Mouse (Mus musculus) kidney, postnatal 0 days (tissue): ENCODE measurements at regions not wholly inside any gene's neighbourhood (a gene's known extent, or its start where the extent isn't known, plus 50 kb on each side); places are given as distances from the start of the nearest gene placed in this dataset.

Source experiments
- ATAC-seq: fragments of 200-750 bp; cut with Nextera tagmentation; replicated peaks from 2 replicates; pipeline ENCODE4 v1.8.0; 2017; ENCODE audit warnings: low read depth, moderate number of reproducible peaks, moderate TSS enrichment, moderate library complexity; ENCODE audit not compliant: low FRiP score
- DNase-seq: peaks from one replicate; pipeline ENCODE4 v3.0.0-alpha.2; 2016; ENCODE audit warnings: low spot score
- H3K27ac ChIP-seq: fragments of 300-500 bp; sonication (generic); 2 replicates; pipeline ENCODE4 v1.5.1; 2014; ENCODE audit warnings: mild to moderate bottlenecking
- H3K27me3 ChIP-seq: fragments of 300-500 bp; sonication (generic); 2 replicates; pipeline ENCODE4 v1.6.1; 2014; ENCODE audit warnings: low read length, mixed read lengths; ENCODE audit not compliant: insufficient read depth
- H3K36me3 ChIP-seq: fragments of 300-500 bp; sonication (generic); 2 replicates; pipeline ENCODE4 v1.6.1; 2014; ENCODE audit warnings: low read length, mixed read lengths; ENCODE audit not compliant: insufficient read depth
- H3K4me1 ChIP-seq: fragments of 300-500 bp; sonication (generic); replicated peaks from 2 replicates; pipeline ENCODE4 v1.6.1; 2014; ENCODE audit warnings: antibody characterized with exemption, low read length, mixed read lengths; ENCODE audit not compliant: insufficient read depth
- H3K4me2 ChIP-seq: fragments of 300-500 bp; sonication (generic); 2 replicates; pipeline ENCODE4 v1.6.1; 2014; ENCODE audit warnings: mild to moderate bottlenecking, low read length, moderate library complexity, mixed read lengths
- H3K4me3 ChIP-seq: fragments of 300-500 bp; sonication (generic); replicated peaks from 2 replicates; pipeline ENCODE4 v1.5.1; 2014; ENCODE audit warnings: low read depth, low read length
- H3K9ac ChIP-seq: fragments of 300-500 bp; sonication (generic); 2 replicates; pipeline ENCODE4 v1.6.1; 2014; ENCODE audit warnings: low read depth, low read length
- H3K9me3 ChIP-seq: fragments of 300-500 bp; sonication (generic); replicated peaks from 2 replicates; pipeline ENCODE4 v1.6.1; 2016; ENCODE audit warnings: low read length, inconsistent platforms, mixed read lengths
- CTCF ChIP-seq: IDR thresholded peaks from 2 replicates; pipeline ENCODE4 v1.5.1; 2016; ENCODE audit warnings: antibody characterized with exemption, low read depth, mild to moderate bottlenecking, moderate library complexity
- WGBS: fragments of 180-500 bp; shearing (Covaris S2); extraction: QIAGEN DNeasy Blood & Tissue Kit; methylation state at CpG from one replicate; pipeline ENCODE4 v1.1.7; 2014; 5-methylcytosine and 5-hydroxymethylcytosine counted together

DNA sequence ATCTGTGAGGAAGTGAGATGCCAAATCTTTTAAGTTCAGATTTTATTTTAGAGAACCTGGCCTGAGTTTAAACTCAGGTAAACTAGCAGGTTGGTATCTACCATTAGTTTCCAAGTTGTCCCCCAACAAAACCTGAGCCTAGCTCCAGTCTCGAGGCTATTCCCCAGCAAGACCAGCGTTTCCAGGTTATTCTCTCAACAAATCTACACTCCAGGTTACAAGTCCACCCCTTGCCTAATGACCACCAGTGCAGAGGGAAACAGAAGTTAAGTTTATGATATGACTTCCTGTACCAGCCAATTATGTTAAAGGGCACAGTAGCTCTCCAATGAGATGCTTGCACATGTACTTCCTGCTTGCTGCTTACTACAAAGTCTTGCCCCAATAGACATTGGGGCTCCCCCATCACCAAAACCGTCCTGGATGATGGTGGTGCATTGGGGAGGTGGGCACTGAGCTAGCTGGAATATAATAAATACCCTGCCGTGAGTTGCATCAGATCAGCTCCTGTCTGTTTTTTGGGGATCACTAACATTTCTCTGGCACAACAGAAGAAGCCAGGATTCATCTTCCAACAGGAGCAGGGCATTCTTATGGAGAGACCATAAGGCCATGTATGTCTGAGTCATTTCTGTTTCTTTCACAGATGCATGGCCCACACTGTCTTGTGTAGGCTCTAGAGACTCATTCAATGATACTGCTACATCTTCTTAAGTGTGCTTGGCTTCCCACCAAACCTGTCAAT, 111.2 kb upstream of the Cpsf6 start:
- WGBS, result 92% methylated on average over 4 of the region's 4 CpGs
- no peak overlapping the region for H3K4me3 ChIP-seq
- no peak overlapping the region for H3K9ac ChIP-seq
- H3K4me2 ChIP-seq, result no peak overlapping the region
- no peaks in the 10 kb centered on the region for H3K9me3 ChIP-seq
- no peaks in the 10 kb centered on the region for H3K36me3 ChIP-seq
- no peaks in the 10 kb centered on the region for H3K27me3 ChIP-seq
- no peaks in the 10 kb centered on the region for H3K4me1 ChIP-seq
- H3K27ac ChIP-seq, result no peak overlapping the region
- no peak for ATAC-seq
- DNase-seq, result no peak
- TF ChIP-seq CTCF, result no peak

DNA sequence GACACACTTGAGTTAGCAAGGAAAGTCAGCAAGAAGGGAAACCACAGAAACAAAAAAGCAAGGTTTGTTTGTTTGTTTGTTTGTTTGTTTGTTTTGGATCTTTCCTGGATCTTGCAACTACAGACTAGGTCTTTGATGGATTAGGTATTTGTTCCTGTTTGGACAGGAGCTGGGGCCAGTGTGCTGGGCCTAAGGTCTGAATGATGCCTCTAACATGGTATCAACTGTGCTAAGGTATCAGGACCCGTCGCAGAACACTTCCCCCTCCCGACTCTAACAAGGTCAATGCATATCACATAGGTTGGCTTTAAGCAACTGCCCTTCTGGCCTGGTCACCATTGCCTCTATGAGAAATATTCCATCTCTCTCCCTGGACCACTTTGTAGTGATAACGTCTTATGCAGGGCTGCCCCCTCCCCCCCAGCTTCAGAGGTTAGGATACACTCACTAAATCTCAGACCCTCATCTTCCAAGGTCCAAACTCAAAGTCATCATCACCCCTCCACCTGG, 103.3 kb upstream of the Cpsf6 start:
- Histone ChIP-seq H3K9ac (no peak overlapping the region), H3K27me3 (no peaks in the 10 kb centered on the region), H3K27ac (no peak overlapping the region), H3K36me3 (no peaks in the 10 kb centered on the region), H3K4me3 (no peak overlapping the region), H3K4me1 (no peaks in the 10 kb centered on the region), H3K4me2 (no peak overlapping the region), H3K9me3 (no peaks in the 10 kb centered on the region)
- WGBS, result 90% methylated on average over 4 of the region's 4 CpGs
- no peak for DNase-seq
- no peak for ATAC-seq
- no peak for TF ChIP-seq CTCF

DNA sequence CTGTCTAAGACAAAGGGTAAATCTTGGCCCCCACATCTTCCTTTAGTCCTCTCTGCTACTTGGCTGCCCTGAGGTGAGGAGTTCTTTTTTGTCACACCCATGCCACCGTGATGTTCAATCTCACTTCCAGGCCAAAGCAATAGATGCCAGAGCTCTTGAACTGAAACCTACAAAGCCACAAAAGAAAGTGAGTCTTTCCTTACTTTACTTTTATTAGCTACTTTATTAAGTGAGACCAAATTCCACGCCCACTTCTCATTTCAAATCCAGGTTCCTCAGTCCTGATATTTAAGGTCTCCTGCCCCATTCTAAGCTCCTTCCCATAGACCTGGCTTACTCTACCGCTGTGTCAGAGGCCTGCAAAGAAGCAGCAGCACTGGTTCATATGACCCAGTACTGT, 102.5 kb upstream of the Cpsf6 start:
- Histone ChIP-seq H3K4me1 (no peaks in the 10 kb centered on the region), H3K4me3 (no peak overlapping the region), H3K9me3 (no peaks in the 10 kb centered on the region), H3K4me2 (no peak overlapping the region), H3K9ac (no peak overlapping the region), H3K27ac (no peak overlapping the region), H3K36me3 (no peaks in the 10 kb centered on the region), H3K27me3 (no peaks in the 10 kb centered on the region)
- TF ChIP-seq CTCF, result no peak
- WGBS, result 86% methylated on average over 3 of the region's 3 CpGs
- no peak for DNase-seq
- no peak for ATAC-seq

GRCm38 (mm10) chr10:117481341-117481990, 101.7 kb upstream of the Cpsf6 start:
- H3K4me1 ChIP-seq, result no peaks in the 10 kb centered on the region
- H3K27me3 ChIP-seq, result no peaks in the 10 kb centered on the region
- no peak overlapping the region for H3K4me3 ChIP-seq
- no peak overlapping the region for H3K4me2 ChIP-seq
- no peaks in the 10 kb centered on the region for H3K9me3 ChIP-seq
- H3K9ac ChIP-seq, result no peak overlapping the region
- no peak for TF ChIP-seq CTCF
- H3K36me3 ChIP-seq, result no peaks in the 10 kb centered on the region
- ATAC-seq (no peak), DNase-seq (no peak)
- H3K27ac ChIP-seq, result no peak overlapping the region
- WGBS, result 80% methylated on average over 5 of the region's 5 CpGs

- Histone ChIP-seq H3K4me2 (no peak overlapping the region), H3K4me3 (no peak overlapping the region), H3K4me1 (no peaks in the 10 kb centered on the region), H3K9ac (no peak overlapping the region), H3K27ac (no peak overlapping the region), H3K9me3 (no peaks in the 10 kb centered on the region), H3K27me3 (no peaks in the 10 kb centered on the region), H3K36me3 (no peaks in the 10 kb centered on the region)
- DNase-seq (no peak), ATAC-seq (no peak)
- no peak for TF ChIP-seq CTCF
- WGBS, result 84% methylated on average over 5 of the region's 5 CpGs
Observed at GRCm38 (mm10) chr10:117480456-117480850, 100.6 kb upstream of the Cpsf6 start.

- Histone ChIP-seq H3K36me3 (no peaks in the 10 kb centered on the region), H3K27ac (no peak overlapping the region), H3K4me3 (no peak overlapping the region), H3K27me3 (no peaks in the 10 kb centered on the region), H3K4me2 (no peak overlapping the region), H3K9ac (no peak overlapping the region), H3K4me1 (no peaks in the 10 kb centered on the region), H3K9me3 (no peaks in the 10 kb centered on the region)
- no peak for DNase-seq
- TF ChIP-seq CTCF, result no peak
- WGBS, result 88% methylated on average over 12 of the region's 12 CpGs
- no peak for ATAC-seq
Observed at GRCm38 (mm10) chr10:117479721-117480455, 100.1 kb upstream of the Cpsf6 start.
